Mouse (Mus musculus): ENCODE measurements around the gene Nat8f2.

The Nat8f2 gene

GRCm38 (mm10) chr6:85822286-85822685 is 46.7 kb downstream of the Nat8f2 start:
- DNase-seq, result no peak

- DNase-seq, result no peak
Observed at GRCm38 (mm10) chr6:85820837-85821236, 48.1 kb downstream of the Nat8f2 start, which contains the start of the genes Nat8f6 and Nat8f5. TSS of gene Nat8f6 (minus strand) at chr6:85820954. TSS of gene Nat8f5 (minus strand) at chr6:85820972.

GRCm38 (mm10) chr6:85818338-85818737 is 50.6 kb downstream of the Nat8f2 start:
- DNase-seq, result no peak
